Mouse (Mus musculus): ENCODE results near the gene Il6st. TPM values are rescaled to one million over a fixed set of nuclear protein-coding genes. Genes with fewer than 3 reads are reported as not detected.

The Il6st gene
- total RNA-seq, 2 experiments from 2014 or later, result 60.0 to 61.0 TPM

DNA sequence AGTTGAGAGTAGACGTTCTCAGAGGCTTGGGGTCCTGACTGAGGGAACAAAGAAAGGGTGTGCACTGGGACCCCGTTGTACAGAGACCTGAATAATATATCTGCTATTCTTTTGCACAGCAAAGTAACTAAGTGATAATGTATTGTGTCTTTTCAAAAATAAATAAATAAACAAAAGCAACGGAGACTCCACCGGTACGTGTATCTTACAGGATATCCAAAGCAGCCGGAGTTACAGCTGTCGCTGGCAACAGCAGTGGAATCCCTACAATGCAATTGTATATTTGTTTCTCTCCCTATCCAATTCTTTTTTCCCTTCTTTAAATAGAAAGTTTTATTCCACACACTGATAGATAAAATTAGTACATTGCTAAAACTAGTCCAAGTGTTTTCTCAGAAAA, 15.2 kb downstream of the Il6st start:
- intact Hi-C loops (cut with DNase I), result no loop called here
- DNase-seq, result no peak

DNA sequence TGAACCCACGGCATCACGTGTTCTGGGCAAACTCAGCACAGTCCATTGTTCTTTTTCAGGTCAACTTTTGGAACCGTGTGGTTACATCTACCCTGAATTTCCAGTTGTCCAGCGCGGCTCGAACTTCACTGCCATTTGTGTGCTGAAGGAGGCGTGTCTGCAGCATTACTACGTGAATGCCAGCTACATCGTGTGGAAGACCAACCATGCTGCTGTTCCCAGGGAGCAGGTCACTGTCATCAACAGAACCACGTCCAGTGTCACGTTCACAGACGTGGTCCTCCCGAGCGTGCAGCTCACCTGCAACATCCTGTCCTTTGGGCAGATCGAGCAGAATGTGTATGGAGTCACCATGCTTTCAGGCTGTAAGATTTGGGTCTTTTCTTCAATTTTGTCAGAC, 16.1 kb downstream of the Il6st start:
- no peak for DNase-seq
- intact Hi-C loops (cut with DNase I), result no loop called here

DNA sequence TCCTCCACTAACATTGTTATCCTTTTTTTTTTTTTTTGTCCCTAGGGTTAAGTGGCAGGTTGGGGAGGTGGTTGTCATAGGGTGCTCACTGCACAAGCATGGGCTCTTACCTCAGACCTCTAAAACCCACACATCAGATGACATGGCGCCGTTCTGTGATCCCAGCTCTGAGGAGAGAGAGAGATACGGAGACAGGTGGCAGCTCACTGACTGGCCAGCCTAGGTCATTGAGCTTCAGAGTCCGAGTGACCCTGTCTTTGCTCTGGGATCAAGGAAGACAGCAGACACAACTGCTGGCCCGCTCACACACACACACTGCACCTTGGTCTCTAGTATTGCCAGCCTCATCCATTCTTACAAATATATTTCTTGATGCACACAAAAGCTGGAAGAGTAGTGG, 18.7 kb downstream of the Il6st start:
- intact Hi-C loops (cut with DNase I), result no loop called here
- no peak for DNase-seq

DNA sequence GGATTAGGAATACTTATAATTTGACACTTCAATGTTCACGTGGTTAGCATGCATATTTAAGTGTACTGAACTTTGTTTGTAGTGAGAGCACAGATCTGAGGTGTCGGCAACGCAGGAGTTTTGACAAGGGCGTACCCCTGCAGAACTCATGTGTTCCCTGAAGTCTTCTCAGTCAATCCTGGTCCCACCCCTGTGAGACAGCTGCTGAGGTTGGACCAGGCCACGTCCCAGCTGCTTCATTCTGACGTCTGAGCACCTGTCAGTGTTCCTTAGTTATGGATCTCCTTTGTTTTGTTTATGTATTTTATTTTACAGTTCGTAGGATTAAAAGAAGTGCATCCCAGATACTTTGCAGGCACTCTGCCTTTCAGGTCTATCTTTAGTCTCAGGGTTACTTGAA, 19.1 kb downstream of the Il6st start:
- intact Hi-C loops (cut with DNase I), result no loop called here
- no peak for DNase-seq

DNA sequence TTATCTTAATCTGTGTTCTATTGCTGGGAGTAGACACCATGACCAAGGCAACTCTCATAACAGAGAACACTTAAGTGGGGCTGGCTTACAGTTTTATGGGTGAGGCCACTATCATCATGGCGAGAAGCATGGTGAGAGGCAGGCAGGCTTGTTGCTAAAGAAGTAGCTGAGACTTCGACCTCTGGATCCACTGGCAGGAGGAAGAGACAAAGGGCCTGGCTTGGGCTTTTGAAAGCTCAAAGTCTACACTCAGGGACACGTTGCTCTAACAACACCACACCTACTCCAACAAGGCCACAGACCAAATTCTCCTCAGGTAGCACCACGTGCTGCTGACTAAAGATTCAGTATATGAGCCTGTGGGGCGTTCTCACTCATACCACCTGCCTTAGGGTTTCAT, 22.4 kb downstream of the Il6st start:
- DNase-seq, result no peak
- intact Hi-C loops (cut with DNase I), result no loop called here

DNA sequence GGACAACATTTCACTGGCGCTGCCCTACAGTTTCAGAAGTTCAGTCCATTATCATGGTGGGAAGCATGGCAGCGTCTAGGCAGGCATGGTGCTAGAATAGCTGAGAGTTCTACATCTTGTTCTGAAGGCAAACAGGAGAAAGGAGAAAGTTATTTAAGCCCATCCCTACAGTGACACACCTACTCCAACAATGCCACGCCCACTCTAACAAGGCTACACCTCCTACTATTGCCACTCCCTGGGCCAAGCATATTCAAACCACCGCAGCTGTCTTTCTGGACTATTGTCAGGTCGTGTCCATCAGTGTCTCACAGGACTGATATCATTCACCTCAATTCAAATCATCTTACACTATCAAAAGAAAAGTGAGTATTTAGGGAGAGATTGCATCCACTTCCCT, 22.8 kb downstream of the Il6st start:
- intact Hi-C loops (cut with DNase I), result no loop called here
- DNase-seq, result no peak

DNA sequence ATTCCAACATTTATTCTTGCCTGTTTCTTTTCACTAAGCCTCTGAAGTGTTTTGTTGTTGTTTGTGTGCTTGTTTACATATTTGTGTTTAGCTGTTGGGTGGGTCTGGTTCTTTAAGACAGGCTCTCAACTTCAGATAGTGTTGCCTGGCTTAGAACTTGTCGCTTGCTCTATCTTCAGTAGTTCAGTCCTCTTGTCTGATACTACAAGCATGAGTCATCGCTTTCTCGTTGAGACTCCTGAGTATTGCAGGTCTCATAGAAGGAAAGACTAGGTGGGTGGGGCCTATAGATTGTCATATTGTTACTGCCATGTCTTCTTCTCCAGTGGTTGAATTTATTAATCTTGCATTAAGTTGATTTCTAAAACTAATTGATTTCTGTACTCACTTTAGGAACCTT, 26.2 kb downstream of the Il6st start:
- DNase-seq, result no peak
- intact Hi-C loops (cut with DNase I), result no loop called here

DNA sequence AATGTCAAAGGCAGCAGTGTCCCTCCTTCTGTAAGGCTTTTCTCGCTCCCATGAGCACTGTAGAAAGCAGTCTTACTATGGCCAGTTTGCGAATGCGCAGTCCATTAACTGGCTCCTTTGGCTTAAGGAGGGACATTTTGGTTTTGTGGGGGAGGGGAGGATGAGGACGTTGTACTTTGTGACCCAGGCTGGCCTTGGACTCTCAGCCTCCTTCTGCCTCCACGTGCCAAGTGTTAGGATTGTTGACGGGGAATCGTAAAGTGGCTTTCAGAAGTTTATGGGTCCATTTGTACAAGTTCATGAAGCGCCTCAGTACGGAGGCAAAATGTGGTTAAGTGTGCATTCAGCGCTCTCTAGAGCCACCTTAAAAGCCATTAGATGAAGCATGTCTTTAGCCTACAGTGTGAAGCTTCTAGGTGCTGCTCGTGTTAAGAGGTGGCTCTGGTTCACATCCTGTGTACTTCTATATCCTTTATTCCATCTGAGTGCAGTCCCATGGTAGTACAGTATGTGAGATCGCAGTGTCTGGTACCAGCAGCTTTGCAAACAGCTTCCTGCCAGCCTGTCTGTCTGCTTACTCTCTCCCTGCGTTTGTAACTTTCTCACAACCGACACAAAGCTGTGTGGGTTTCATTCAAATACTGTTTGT, 27.9 kb downstream of the Il6st start:
- no peak for DNase-seq
- intact Hi-C loops (cut with DNase I), result no loop called here

DNA sequence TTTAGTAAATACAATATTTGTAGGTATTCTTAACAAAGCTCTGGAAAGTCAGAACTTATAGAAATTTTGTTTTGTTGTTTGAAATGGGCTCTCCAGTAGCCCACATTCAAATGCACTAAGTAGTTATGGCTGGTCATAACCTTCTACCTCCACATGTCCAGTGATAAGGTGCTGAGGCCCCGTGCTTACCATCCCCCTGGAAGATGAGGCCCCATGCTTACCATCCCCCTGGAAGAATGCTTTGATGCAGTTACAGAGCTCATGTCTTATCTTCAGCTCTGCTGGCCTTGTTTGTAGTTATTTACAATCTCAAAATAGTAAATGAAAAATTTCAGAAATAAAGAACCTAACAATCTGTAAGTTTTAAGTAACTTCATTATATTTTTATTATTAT, 28.4 kb downstream of the Il6st start:
- intact Hi-C loops (cut with DNase I), result no loop called here
- DNase-seq, result no peak

DNA sequence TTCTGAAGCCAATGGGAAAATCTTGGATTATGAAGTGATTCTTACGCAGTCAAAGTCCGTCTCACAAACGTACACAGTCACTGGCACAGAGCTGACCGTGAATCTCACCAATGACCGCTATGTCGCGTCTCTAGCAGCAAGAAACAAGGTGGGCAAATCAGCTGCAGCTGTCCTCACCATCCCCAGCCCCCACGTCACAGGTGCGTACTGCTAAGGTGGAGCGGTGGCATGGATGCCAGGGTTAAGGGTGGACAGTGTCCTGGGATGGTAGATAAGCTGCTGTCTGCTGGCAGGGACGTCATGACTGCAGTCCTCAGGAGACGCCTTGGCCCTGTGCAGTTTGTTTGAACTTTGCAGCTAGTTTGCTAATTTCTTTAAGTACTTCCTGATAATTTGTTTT, 30.7 kb downstream of the Il6st start:
- DNase-seq, result no peak
- intact Hi-C loops (cut with DNase I), result no loop called here

DNA sequence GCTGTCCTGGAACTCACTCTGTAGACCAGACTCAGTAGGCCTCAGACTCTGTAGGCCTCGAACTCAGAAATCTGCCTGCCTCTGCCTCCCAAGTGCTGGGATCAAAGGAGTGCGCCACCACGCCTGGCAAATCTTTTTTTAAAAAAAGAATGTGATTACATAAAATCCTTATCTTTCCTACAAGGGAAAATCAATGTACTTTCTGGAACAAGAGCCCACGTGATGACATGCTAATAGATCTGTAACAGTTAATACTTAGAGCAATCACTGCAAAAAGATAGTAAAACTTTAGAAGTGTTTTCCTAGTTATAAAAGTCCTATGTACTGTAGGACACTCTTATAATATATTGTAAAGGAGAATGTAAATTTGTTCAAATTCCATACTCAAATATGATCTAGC, 36.2 kb downstream of the Il6st start:
- intact Hi-C loops (cut with DNase I), result loop anchor here (10.0 kb wide), 1 partner anchor 225 kb away; no protein-coding TSS in a partner anchor
- no peak for DNase-seq

DNA sequence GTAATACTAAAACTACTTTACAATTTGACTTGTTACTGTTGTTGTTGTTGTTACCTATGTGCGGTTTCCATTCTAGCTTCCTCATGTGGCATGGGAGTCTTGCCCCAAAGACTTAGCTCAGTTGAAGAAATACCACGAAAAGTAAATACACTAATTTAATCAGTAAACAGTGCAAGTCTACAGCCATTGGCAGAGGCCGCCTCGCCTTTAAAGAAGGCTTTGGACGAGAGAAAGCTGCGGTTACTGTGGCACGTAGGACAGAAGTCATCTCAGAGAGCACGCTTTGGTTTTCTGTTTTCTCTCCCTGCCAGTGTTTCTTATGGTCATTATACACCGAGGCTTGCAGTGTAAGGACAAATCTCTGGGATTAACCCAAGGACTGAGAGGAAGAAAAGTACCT, 36.6 kb downstream of the Il6st start:
- no peak for DNase-seq
- intact Hi-C loops (cut with DNase I), result loop anchor here (10.0 kb wide), 1 partner anchor 226 kb away; no protein-coding TSS in a partner anchor

DNA sequence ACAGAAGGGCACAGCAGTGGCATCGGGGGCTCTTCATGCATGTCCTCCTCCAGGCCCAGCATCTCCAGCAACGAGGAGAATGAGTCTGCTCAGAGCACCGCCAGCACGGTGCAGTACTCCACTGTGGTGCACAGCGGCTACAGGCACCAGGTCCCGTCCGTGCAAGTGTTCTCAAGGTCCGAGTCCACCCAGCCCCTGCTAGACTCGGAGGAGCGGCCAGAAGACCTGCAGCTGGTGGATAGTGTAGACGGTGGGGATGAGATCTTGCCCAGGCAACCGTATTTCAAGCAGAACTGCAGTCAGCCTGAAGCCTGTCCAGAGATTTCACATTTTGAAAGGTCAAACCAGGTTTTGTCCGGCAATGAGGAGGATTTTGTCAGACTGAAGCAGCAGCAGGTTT, 40.0 kb downstream of the Il6st start:
- intact Hi-C loops (cut with DNase I), result loop anchor here (10.0 kb wide), 1 partner anchor 229 kb away; no protein-coding TSS in a partner anchor
- DNase-seq, result no peak

DNA sequence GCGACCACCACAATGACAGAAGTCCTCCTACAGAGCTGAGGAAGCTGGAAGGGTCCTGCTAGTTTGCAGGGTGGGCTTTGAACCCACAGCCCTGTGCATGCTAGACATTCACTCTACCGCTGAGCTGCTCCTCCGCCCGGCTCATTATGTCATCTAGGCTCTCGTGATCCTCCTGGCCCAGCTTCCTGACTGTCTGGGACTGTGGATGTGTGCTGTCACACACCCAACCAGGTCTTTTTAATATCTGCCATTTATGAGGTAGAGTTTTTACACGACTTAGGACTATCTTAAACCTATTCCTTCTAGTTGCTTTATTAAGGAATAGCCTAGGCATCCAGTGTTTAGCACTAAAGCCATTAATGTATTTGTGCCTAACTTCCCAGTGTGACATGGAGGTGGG, 41.6 kb downstream of the Il6st start:
- no peak for DNase-seq

DNA sequence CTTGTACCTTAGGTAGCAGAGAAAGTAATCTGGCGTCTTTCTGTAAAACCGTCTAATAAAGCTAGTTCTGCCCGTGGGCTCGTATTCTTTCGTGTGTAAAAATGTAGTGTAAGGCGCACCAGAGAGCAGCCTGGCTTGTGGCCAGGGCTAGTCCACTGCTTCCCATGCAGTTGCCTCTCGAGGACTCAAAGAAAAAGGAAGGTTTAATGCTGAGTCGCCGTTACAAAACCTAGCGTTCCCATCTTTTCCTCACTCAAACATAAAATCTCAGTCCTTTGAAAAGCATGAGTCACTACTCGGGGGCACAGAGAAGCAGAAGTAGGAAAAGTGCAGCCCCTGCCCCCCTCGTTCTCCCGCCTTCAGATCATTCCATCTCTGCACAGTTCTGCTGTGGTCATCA, 42.9 kb downstream of the Il6st start:
- peak; percentile 51 for DNase-seq
- intact Hi-C loops (cut with DNase I), result loop anchor here (10.0 kb wide), 1 partner anchor 232 kb away; no protein-coding TSS in a partner anchor

More for the DNA sequence above, 41.6 kb downstream of the Il6st start:
- intact Hi-C loops (cut with DNase I), result loop anchor here (10.0 kb wide), 1 partner anchor 231 kb away; no protein-coding TSS in a partner anchor

DNA sequence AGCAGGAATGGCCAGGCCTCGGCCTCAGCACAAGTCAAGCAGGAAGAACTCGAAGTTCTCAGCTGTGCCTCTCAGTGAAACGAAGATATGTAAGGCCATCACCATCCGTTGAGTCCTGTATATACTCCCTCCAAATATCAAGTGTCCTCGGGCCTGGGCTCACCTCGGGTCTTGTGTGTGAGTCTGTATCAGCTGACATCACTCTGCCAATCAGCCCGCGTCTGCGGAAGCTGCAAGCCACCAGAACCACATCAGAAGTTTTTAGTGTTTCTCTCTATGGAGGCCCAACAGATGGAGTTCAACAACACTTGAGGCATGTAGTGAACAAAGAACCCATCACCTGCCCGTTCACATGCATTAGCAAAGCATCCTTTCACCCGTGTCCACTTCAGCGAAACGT, 43.8 kb downstream of the Il6st start:
- intact Hi-C loops (cut with DNase I), result loop anchor here (10.0 kb wide), 1 partner anchor 233 kb away; no protein-coding TSS in a partner anchor
- no peak for DNase-seq

DNA sequence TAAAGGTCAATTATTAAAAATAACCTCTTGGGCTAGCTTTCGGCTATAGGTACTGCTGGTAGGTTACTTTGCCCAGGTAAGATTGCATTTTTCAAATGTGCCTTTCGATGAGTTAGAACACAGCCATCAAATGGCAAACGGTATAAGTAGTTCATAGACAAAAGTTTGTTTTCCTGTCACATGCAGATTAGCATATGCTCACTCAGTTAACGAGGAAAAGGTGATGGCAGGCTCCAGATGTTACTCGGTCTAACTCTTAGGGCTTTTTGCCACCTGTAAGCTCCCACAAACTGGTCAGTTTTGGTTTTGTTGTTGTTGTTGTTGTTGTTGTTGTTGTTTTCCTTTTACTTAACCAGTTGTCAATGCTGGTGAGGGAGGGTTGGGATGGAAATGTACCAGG, 44.6 kb downstream of the Il6st start:
- DNase-seq, result no peak
- intact Hi-C loops (cut with DNase I), result loop anchor here (10.0 kb wide), 1 partner anchor 234 kb away; no protein-coding TSS in a partner anchor

DNA sequence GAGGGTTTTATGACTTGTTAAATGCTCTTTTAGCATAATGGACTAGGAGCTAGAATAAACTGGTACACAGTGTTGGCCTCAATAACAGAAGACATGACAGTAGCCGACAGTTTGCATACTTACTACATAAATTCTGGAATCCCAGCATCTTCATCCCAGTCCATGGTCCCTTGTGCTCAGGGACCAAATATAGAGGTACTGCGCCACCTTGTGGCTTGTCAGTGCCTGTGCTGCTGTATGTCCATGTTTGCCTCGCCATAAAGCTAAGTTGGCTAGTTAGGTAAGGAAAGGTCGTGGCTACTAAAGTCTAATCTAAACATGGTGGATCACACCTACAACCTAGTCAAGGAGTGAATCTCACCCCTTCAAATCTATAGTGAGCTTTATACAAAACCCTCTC, 45.6 kb downstream of the Il6st start:
- peak; percentile 67 for DNase-seq
- intact Hi-C loops (cut with DNase I), result loop anchor here (1.0 to 10.0 kb wide), 2 partner anchors 201 to 235 kb away; no protein-coding TSS in a partner anchor

DNA sequence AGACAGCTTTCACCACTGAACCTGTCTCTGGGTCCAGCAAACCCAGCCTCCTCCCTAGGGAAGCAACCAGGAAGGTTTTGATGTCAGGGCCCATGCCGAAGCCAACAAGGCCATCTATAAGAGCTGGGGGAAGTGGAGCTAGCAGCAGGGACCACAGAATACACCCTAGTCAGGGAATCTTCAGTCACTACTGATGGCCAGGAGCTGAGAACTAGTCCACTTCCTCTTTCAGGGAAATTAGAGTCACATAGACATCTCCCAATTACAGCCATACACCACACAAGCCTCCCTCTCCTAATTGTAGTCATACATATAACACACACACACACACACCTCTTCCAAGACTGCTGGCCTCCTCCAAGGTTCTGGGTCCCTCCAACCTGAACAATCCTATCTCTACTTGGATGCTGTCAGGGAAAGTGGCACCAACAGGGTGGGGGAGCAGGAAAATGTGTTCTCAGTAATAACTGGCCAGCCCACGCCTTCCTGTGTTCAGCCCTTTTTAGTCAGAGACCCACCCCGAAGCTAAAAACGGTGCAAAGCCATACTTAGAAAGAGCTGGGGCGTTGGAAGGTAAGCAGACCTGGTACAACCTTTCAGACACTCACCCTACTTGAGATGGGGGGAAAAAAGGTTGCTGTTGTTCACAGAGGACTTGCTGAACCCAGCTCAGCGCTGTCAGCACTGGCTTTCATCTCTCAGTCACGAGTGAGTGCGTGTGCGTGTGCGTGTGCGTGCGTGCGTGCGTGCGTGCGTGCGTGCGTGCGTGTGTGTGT, 46.8 kb downstream of the Il6st start:
- intact Hi-C loops (cut with DNase I), result no loop called here
- no peak for DNase-seq

DNA sequence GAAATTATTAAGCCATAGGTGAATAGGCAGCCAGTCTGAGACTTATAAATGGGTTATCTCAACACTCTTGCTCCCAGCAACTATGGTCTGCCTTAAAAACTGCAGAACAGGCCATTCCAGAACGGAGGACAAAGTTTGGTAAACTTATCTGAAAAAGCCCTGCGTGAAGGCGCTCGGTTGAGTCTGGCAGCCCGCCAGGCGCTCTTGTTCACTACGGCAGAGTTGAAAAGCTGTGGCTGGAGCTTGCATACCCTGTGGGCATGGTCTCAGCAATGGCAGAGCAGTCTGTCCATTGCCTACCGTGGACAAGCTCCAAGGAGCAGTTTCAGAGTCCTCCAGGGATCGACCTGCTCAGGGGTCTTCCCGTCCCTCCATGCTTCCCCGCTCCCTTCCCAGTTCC, 47.4 kb downstream of the Il6st start:
- peak; percentile 44 for DNase-seq
- intact Hi-C loops (cut with DNase I), result no loop called here

DNA sequence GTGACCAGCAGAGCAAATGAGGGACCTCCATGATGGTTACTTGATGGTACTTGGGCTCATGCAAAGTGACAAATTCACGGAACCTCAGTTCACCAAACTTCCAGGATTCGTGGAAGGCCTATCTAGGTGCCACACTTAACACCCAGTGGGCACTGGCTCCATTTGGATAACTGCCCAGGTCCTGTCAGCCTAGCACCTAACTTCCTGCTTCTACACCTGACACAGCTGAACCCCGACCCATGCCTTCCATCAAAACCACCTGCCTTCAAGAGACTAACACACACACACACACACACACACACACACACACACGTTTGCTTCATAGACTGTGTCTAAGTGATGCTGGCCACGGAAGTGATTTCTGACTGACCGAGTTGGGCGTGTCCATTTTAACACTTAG, 47.9 kb downstream of the Il6st start:
- intact Hi-C loops (cut with DNase I), result no loop called here
- DNase-seq, result no peak

DNA sequence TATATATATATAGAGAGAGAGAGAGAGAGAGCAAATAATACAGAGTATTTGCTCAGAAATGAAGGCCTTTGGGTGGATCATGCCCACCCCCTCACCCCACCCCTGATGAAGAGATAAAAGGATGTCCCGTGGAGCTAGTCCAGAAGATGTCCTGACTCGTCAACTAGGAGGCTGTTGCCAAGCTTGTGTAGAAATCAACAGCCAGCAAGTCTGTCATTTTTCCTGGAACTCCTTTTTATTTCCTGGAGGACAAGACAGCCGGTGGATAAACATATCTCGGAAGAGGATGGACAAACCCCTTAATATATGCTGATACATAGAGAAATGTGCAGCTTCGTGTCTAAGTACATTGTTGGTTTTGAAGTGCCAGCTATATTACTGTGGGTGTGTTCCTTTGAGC, 49.0 kb downstream of the Il6st start:
- intact Hi-C loops (cut with DNase I), result no loop called here
- no peak for DNase-seq

Measured in left cerebral cortex, postnatal 4 days (tissue).